Mouse (Mus musculus) liver, embryonic 11.5 days (tissue): ENCODE data around the gene Lgals3bp. TPM values are rescaled to one million over a fixed set of nuclear protein-coding genes. Genes with fewer than 3 reads are reported as not detected.

ENCODE experiments used
- ATAC-seq: fragments of 200-750 bp; cut with Nextera tagmentation; replicated peaks from 2 replicates; pipeline ENCODE4 v1.8.0; 2017; ENCODE audit warnings: moderate number of reproducible peaks, mild to moderate bottlenecking, moderate TSS enrichment, moderate library complexity; ENCODE audit not compliant: low FRiP score
- DNase-seq: peaks from one replicate; pipeline ENCODE4 v3.0.0-alpha.2; 2017; ENCODE audit warnings: low spot score
- H3K27ac ChIP-seq: fragments of 300-500 bp; sonication (generic); 2 replicates; pipeline ENCODE4 v1.5.1; 2014; ENCODE audit warnings: mild to moderate bottlenecking, low read depth, low read length, control low read depth
- H3K27me3 ChIP-seq: fragments of 300-500 bp; sonication (generic); replicated peaks from 2 replicates; pipeline ENCODE4 v1.6.1; 2014; ENCODE audit warnings: low read length, mixed read lengths; ENCODE audit not compliant: control insufficient read depth, insufficient read depth
- H3K36me3 ChIP-seq: fragments of 300-500 bp; sonication (generic); 2 replicates; pipeline ENCODE4 v1.6.1; 2014; ENCODE audit warnings: mild to moderate bottlenecking, low read length, moderate library complexity, mixed read lengths; ENCODE audit not compliant: control insufficient read depth, insufficient read depth
- H3K4me1 ChIP-seq: fragments of 300-500 bp; sonication (generic); replicated peaks from 2 replicates; pipeline ENCODE4 v1.6.1; 2014; ENCODE audit warnings: low read length, mixed read lengths; ENCODE audit not compliant: control insufficient read depth, insufficient read depth
- H3K4me2 ChIP-seq: fragments of 300-500 bp; sonication (generic); 2 replicates; pipeline ENCODE4 v1.6.1; 2014; ENCODE audit warnings: mild to moderate bottlenecking, control low read depth, moderate library complexity
- H3K4me3 ChIP-seq: fragments of 300-500 bp; sonication (generic); 2 replicates; pipeline ENCODE4 v1.5.1; 2014; ENCODE audit warnings: low read depth, low read length, control low read depth
- H3K9ac ChIP-seq: fragments of 300-500 bp; sonication (generic); 2 replicates; pipeline ENCODE4 v1.6.1; 2014; ENCODE audit warnings: low read depth, low read length, control low read depth
- H3K9me3 ChIP-seq: fragments of 300-500 bp; sonication (generic); 2 replicates; pipeline ENCODE4 v1.6.1; 2016; ENCODE audit warnings: low read length, inconsistent platforms, mixed read lengths; ENCODE audit not compliant: control insufficient read depth
- WGBS: fragments of 180-500 bp; shearing (Covaris S2); extraction: QIAGEN DNeasy Blood & Tissue Kit; methylation state at CpG from one replicate; pipeline ENCODE4 v1.1.7; 2014; 5-methylcytosine and 5-hydroxymethylcytosine counted together
- polyA plus RNA-seq: library from polyadenylated mRNA; unstranded; fragments of >200 nt; fragmentation: Nextera tagmentation; extraction: Ambion mirVana; gene quantifications from 2 replicates; pipeline ENCODE4 v1.2.1, GENCODE M21; 2014

Gene Lgals3bp
- polyA plus RNA-seq, 1 experiment from 2014 or later = 23.3 TPM

- under 1% methylated on average over 43 of the region's 43 CpGs for WGBS
- peak overlapping the region; percentile 56 for H3K4me3 ChIP-seq
- DNase-seq = peak; percentile 69
- H3K9ac ChIP-seq = peak overlapping the region; percentile 60
- H3K36me3 ChIP-seq = no peaks in the 10 kb centered on the region
- H3K27ac ChIP-seq = no peak overlapping the region; the same call in 1 of the 2 replicates
- 0 out of 2 replicates have a peak, but pooled peaks cover 3% of the 10 kb centered on the region for H3K4me1 ChIP-seq
- peak overlapping the region; percentile 67 for H3K4me2 ChIP-seq
- no peaks in the 10 kb centered on the region for H3K9me3 ChIP-seq
- H3K27me3 ChIP-seq = peaks cover 31% of the 10 kb centered on the region
- ATAC-seq = peak; percentile 66
Measured at GRCm38 (mm10) chr11:118355205-118355604, 46.7 kb downstream of the Lgals3bp start.

DNA sequence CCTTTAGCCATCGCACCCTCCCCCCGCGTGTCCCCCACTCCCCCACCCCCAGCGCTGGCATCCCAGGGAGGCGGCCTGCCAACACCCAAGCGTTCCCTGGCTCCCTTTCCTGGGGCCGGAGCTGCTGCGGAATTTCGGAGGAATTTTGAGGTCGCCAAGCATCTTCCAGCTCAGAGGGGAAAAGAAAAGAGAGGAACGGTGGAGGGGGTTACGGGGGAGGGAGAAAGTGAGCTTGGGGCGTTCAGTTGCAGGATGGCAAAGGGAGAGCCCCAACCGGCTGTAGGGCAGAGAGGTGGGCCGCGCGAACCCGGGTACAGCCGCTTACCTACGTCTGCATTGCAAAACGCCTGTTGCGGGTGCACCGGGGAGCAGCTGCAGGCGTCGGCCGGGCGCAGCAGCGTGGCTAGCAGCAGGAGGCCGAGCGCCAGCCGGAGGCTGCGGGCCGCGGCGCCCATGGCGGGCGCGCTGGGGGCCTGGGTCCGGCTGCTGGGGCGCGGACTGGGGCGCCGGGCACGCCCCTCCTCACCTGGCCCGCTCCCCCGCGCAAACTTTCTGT is 47.2 kb downstream of the Lgals3bp start:
- Histone ChIP-seq H3K36me3 (no peaks in the 10 kb centered on the region), H3K27ac (peak overlapping the region; percentile 48; the same call in 1 of the 2 replicates), H3K27me3 (peaks cover 31% of the 10 kb centered on the region), H3K9ac (peak overlapping the region; percentile 60), H3K4me2 (peak overlapping the region; percentile 67), H3K4me1 (peaks cover 3% of the 10 kb centered on the region; the same call in 1 of the 2 replicates), H3K9me3 (no peaks in the 10 kb centered on the region), H3K4me3 (peak overlapping the region; percentile 56)
- WGBS = 2% methylated on average over 42 of the region's 47 CpGs
- ATAC-seq (peak; percentile 18; the same call in 1 of the 2 replicates), DNase-seq (peak; percentile 44)

DNA sequence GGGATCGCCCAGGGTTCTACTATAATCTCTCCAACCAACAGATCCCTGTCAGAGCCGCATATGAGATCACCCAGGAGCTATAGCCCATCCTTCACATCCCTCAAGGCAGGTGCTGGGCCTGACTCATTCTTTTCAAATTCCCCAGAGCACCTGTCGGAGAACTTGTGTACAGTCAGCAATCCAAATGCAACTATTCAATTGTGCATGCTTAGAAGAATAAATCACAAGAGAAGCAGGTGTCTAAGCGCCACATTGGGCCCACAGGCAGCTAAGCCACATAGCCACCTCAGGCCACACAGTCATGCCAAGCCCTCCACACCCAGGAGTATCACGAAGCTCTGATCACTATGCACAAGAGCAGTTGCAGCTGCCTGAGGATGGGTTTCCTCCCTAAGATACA is 52.4 kb downstream of the Lgals3bp start:
- Histone ChIP-seq H3K4me3 (no peak overlapping the region), H3K36me3 (no peaks in the 10 kb centered on the region), H3K27ac (no peak overlapping the region; the same call in 1 of the 2 replicates), H3K4me2 (no peak overlapping the region), H3K9me3 (no peaks in the 10 kb centered on the region), H3K4me1 (peaks cover 20% of the 10 kb centered on the region), H3K9ac (no peak overlapping the region), H3K27me3 (peaks cover 12% of the 10 kb centered on the region)
- DNase-seq (no peak), ATAC-seq (no peak)
- 81% methylated on average over 5 of the region's 5 CpGs for WGBS

DNA sequence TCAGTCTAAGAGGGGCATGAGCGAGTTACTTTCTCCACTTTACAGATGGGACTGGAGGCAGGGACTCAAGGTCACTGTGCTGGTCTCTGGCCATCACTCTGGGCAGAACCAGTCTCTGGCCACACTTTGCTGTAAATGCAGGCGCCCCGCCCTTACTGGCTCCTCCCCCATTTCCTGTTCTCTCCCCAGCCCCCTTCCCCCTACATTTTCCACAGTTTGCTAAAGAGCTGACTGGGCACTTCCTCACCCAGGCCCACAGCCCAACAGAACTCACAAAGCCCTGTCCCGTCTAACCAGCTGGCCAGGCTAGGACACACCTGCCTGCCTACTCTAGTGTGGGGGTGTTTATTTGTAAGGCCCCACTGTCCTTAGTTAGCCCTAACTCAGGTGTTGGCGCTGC is 53.0 kb downstream of the Lgals3bp start:
- Histone ChIP-seq H3K36me3 (no peaks in the 10 kb centered on the region), H3K4me3 (no peak overlapping the region), H3K9me3 (no peaks in the 10 kb centered on the region), H3K4me2 (no peak overlapping the region), H3K27ac (peak overlapping the region; percentile 34; the same call in 1 of the 2 replicates), H3K4me1 (peaks cover 20% of the 10 kb centered on the region), H3K27me3 (peaks cover 6% of the 10 kb centered on the region), H3K9ac (peak overlapping the region; percentile 34; the same call in 1 of the 2 replicates)
- DNase-seq (peak; percentile 57), ATAC-seq (peak; percentile 36; the same call in 1 of the 2 replicates)
- whole genome bisulfite sequencing = 31% methylated on average over 5 of the region's 5 CpGs

DNA sequence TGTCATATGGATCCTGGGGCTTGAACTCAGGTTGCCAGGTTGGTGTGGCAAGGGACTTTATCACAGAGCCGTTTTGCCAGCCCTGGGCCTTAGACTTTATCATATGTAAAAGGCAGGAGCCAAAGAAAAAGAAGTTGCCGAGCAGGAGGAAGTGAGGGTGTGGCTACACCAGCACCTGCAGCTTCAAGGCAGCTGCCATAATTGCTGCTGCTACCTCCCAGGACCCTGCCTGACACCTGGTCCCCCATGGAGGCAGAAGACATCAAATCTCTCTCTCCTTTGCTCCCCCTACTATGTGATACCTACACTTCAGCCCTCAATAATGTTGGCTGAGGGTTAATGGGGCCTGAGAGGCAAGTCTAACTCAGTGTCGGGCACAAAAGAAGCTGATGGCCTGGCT is 53.5 kb downstream of the Lgals3bp start:
- Histone ChIP-seq H3K36me3 (no peaks in the 10 kb centered on the region), H3K4me1 (peaks cover 20% of the 10 kb centered on the region), H3K27me3 (peaks cover 4% of the 10 kb centered on the region; the same call in 1 of the 2 replicates), H3K4me3 (no peak overlapping the region), H3K27ac (no peak overlapping the region), H3K9ac (peak overlapping the region; percentile 34; the same call in 1 of the 2 replicates), H3K9me3 (no peaks in the 10 kb centered on the region), H3K4me2 (no peak overlapping the region)
- WGBS = 41% methylated on average over 3 of the region's 3 CpGs
- ATAC-seq (no peak), DNase-seq (no peak)

DNA sequence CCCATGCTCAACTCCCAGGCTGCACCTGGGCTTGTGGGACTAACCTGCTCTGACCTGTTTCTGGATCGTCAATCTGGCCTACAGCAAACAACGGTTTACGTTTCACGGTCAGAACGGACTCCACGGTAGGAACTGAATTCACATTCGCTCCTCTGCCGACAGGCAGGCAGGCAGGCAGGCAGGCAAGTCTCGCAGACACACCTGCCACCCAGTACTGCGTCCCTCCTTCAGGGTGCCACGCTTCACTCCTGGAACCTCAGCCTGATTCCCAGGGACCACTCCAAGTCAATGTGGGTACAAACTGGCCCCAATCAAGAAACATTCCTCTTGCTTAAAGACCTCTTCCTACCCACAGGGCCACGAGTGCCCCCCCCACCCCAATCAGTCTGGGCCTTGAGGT is 54.0 kb downstream of the Lgals3bp start:
- Histone ChIP-seq H3K9ac (no peak overlapping the region), H3K9me3 (no peaks in the 10 kb centered on the region), H3K4me1 (peaks cover 20% of the 10 kb centered on the region), H3K4me2 (no peak overlapping the region), H3K27me3 (peaks cover 4% of the 10 kb centered on the region; the same call in 1 of the 2 replicates), H3K4me3 (no peak overlapping the region), H3K36me3 (no peaks in the 10 kb centered on the region), H3K27ac (no peak overlapping the region)
- ATAC-seq (no peak), DNase-seq (no peak)
- WGBS = 90% methylated on average over 12 of the region's 12 CpGs

GRCm38 (mm10) chr11:118347391-118347790 is 54.5 kb downstream of the Lgals3bp start:
- Histone ChIP-seq H3K9me3 (no peaks in the 10 kb centered on the region), H3K36me3 (no peaks in the 10 kb centered on the region), H3K4me2 (no peak overlapping the region), H3K27ac (no peak overlapping the region), H3K9ac (no peak overlapping the region), H3K4me3 (no peak overlapping the region), H3K27me3 (peaks cover 4% of the 10 kb centered on the region; the same call in 1 of the 2 replicates), H3K4me1 (peaks cover 20% of the 10 kb centered on the region)
- DNase-seq (no peak), ATAC-seq (no peak)
- 82% methylated on average over 2 of the region's 2 CpGs for WGBS

GRCm38 (mm10) chr11:118346395-118347096 is 55.3 kb downstream of the Lgals3bp start:
- no peak overlapping the region for H3K4me3 ChIP-seq
- H3K4me1 ChIP-seq = peaks cover 20% of the 10 kb centered on the region
- no peak for ATAC-seq
- H3K36me3 ChIP-seq = no peaks in the 10 kb centered on the region
- H3K27me3 ChIP-seq = peaks cover 2% of the 10 kb centered on the region; the same call in 1 of the 2 replicates
- no peak overlapping the region for H3K27ac ChIP-seq
- no peak overlapping the region for H3K9ac ChIP-seq
- WGBS = 86% methylated on average over 8 of the region's 8 CpGs
- DNase-seq = no peak
- no peak overlapping the region for H3K4me2 ChIP-seq
- no peaks in the 10 kb centered on the region for H3K9me3 ChIP-seq
